Mouse (Mus musculus) neural tube, embryonic 14.5 days (tissue): ENCODE measurements around the gene Notch3. TPM values are rescaled to one million over a fixed set of nuclear protein-coding genes. Genes with fewer than 3 reads are reported as not detected.

Experiments used
- ATAC-seq: fragments of 200-750 bp; cut with Nextera tagmentation; 2 replicates; pipeline ENCODE4 v1.8.0; 2017; ENCODE audit warnings: low read depth, mild to moderate bottlenecking, moderate TSS enrichment, moderate library complexity
- H3K27ac ChIP-seq: fragments of 300-500 bp; sonication (generic); 2 replicates; pipeline ENCODE4 v1.5.1; 2014; ENCODE audit warnings: low read depth, mild to moderate bottlenecking, control low read depth, low read length, moderate library complexity, mixed read lengths
- H3K27me3 ChIP-seq: fragments of 300-500 bp; sonication (generic); 2 replicates; pipeline ENCODE4 v1.6.1; 2014; ENCODE audit warnings: low read length; ENCODE audit not compliant: control insufficient read depth, insufficient read depth
- H3K36me3 ChIP-seq: fragments of 300-500 bp; sonication (generic); 2 replicates; pipeline ENCODE4 v1.6.1; 2014; ENCODE audit warnings: low read length, mixed read lengths; ENCODE audit not compliant: control insufficient read depth, insufficient read depth
- H3K4me1 ChIP-seq: fragments of 300-500 bp; sonication (generic); 2 replicates; pipeline ENCODE4 v1.6.1; 2014; ENCODE audit warnings: low read length; ENCODE audit not compliant: control insufficient read depth, insufficient read depth
- H3K4me2 ChIP-seq: fragments of 300-500 bp; sonication (generic); 2 replicates; pipeline ENCODE4 v1.6.1; 2014; ENCODE audit warnings: mild to moderate bottlenecking, low read depth, low read length, control low read depth
- H3K4me3 ChIP-seq: fragments of 300-500 bp; sonication (generic); 2 replicates; pipeline ENCODE4 v1.5.1; 2014; ENCODE audit warnings: low read depth, low read length, control low read depth, mixed read lengths
- H3K9ac ChIP-seq: fragments of 300-500 bp; sonication (generic); replicated peaks from 2 replicates; pipeline ENCODE4 v1.6.1; 2014; ENCODE audit warnings: low read depth, mild to moderate bottlenecking, control low read depth, low read length, mixed read lengths
- H3K9me3 ChIP-seq: fragments of 300-500 bp; sonication (generic); 2 replicates; pipeline ENCODE4 v1.6.1; 2016; ENCODE audit warnings: low read length; ENCODE audit not compliant: control insufficient read depth
- WGBS: fragments of 180-500 bp; shearing (Covaris S2); extraction: QIAGEN DNeasy Blood & Tissue Kit; methylation state at CpG from one replicate; pipeline ENCODE4 v1.1.7; 2014; 5-methylcytosine and 5-hydroxymethylcytosine counted together
- polyA plus RNA-seq: library from polyadenylated mRNA; unstranded; fragments of >200 nt; fragmentation: Nextera tagmentation; extraction: Ambion mirVana; gene quantifications from 2 replicates; pipeline ENCODE4 v1.2.1, GENCODE M21; 2014

Notch3 gene
- polyA plus RNA-seq, 1 experiment from 2014 or later: 8.0 TPM

- no peaks in the 10 kb centered on the region for H3K9me3 ChIP-seq
- no peak overlapping the region for H3K4me2 ChIP-seq
- no peaks in the 10 kb centered on the region for H3K27me3 ChIP-seq
- no peak overlapping the region for H3K9ac ChIP-seq
- H3K36me3 ChIP-seq: peaks cover 70% of the 10 kb centered on the region
- H3K4me3 ChIP-seq: no peak overlapping the region
- no peaks in the 10 kb centered on the region for H3K4me1 ChIP-seq
- no peak overlapping the region for H3K27ac ChIP-seq
- ATAC-seq: no peak
- 91% methylated on average over 2 of the region's 2 CpGs for WGBS
Observed at GRCm38 (mm10) chr17:32199796-32200195, 33.1 kb upstream of the Notch3 start.

DNA sequence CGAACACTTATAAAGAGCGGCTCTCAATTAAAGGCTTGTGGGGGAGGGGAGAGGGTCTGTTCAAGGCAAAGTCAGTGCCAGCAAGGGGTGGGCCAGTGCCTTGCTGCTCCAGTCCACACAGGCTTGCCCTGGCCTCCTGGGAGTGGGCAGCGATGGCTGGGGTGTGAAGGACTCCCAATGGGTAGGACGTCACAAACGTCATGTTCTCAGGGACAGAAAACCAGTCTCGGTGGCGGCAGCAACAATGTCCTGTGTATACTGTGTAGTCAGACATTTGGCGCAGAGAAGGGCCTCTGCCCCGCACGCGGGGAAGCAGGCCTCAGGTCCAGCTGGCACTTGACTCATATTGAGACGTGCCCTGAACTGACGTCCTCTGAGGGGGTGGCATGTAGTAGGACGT lies 30.5 kb upstream of the Notch3 start:
- 82% methylated on average over 14 of the region's 14 CpGs for WGBS
- no peaks in the 10 kb centered on the region for H3K27me3 ChIP-seq
- no peak overlapping the region for H3K9ac ChIP-seq
- no peak overlapping the region for H3K27ac ChIP-seq
- no peaks in the 10 kb centered on the region for H3K4me1 ChIP-seq
- ATAC-seq: no peak
- peaks cover 54% of the 10 kb centered on the region for H3K36me3 ChIP-seq
- H3K4me3 ChIP-seq: no peak overlapping the region
- no peak overlapping the region for H3K4me2 ChIP-seq
- no peaks in the 10 kb centered on the region for H3K9me3 ChIP-seq

- Histone ChIP-seq H3K27ac (no peak overlapping the region), H3K4me3 (no peak overlapping the region), H3K27me3 (no peaks in the 10 kb centered on the region), H3K4me2 (no peak overlapping the region), H3K4me1 (no peaks in the 10 kb centered on the region), H3K9ac (no peak overlapping the region), H3K9me3 (no peaks in the 10 kb centered on the region), H3K36me3 (peaks cover 41% of the 10 kb centered on the region)
- WGBS: 96% methylated on average over 5 of the region's 5 CpGs
- ATAC-seq: no peak
Observed at GRCm38 (mm10) chr17:32195725-32196124, 29.1 kb upstream of the Notch3 start.

GRCm38 (mm10) chr17:32193010-32193409 lies 26.4 kb upstream of the Notch3 start:
- Histone ChIP-seq H3K27me3 (no peaks in the 10 kb centered on the region), H3K9ac (no peak overlapping the region), H3K4me3 (no peak overlapping the region), H3K9me3 (no peaks in the 10 kb centered on the region), H3K27ac (no peak overlapping the region), H3K4me2 (no peak overlapping the region), H3K4me1 (0 out of 2 replicates have a peak, but pooled peaks cover 7% of the 10 kb centered on the region), H3K36me3 (peaks cover 15% of the 10 kb centered on the region)
- 88% methylated on average over 5 of the region's 5 CpGs for WGBS
- no peak for ATAC-seq

DNA sequence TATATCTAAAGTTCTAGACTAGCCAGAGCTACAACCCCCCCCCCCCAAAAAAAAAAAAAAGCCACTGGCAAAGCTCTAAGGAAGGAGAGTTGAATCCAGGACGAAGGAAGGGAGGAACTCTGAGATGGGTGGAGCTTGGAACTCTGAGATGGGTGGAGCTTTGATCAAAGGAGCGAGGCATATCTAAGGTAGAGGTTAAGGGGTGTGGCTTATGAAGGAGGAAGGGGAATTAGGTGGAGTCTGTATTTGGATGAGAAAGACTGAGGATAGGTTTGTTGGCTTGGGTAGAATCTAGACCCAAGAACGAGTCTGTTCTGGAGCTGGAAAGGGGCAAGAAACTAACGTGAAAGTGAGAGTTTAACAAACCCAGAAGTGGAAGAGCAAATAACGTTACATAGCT lies 23.2 kb upstream of the Notch3 start:
- Histone ChIP-seq H3K36me3 (no peaks in the 10 kb centered on the region), H3K27me3 (no peaks in the 10 kb centered on the region), H3K4me2 (peak overlapping the region; percentile 84; the same call in 1 of the 2 replicates), H3K9me3 (no peaks in the 10 kb centered on the region), H3K27ac (no peak overlapping the region), H3K4me3 (no peak overlapping the region), H3K4me1 (0 out of 2 replicates have a peak, but pooled peaks cover 7% of the 10 kb centered on the region), H3K9ac (no peak overlapping the region)
- no peak for ATAC-seq
- 14% methylated on average over 5 of the region's 5 CpGs for WGBS

- Histone ChIP-seq H3K4me3 (peak within 1 kb of the TSS; percentile 33), H3K27me3 (no peaks in the 10 kb centered on the region), H3K9ac (peak within 1 kb of the TSS; percentile 42; the same call in 1 of the 2 replicates), H3K36me3 (no peaks in the 10 kb centered on the region), H3K9me3 (no peaks in the 10 kb centered on the region), H3K27ac (no peak within 1 kb of the TSS), H3K4me2 (peak within 1 kb of the TSS; percentile 84), H3K4me1 (0 out of 2 replicates have a peak, but pooled peaks cover 7% of the 10 kb centered on the region)
- ATAC-seq: peak; percentile 69; the same call in 1 of the 2 replicates
- 5% methylated on average over 42 of the region's 42 CpGs for WGBS
Observed at GRCm38 (mm10) chr17:32188863-32189636, 22.4 kb upstream of the Notch3 start, which contains the start of gene Ephx3. Gene Ephx3, minus strand, starts transcription at chr17:32189549.

- 24% methylated on average over 8 of the region's 8 CpGs for WGBS
- ATAC-seq: no peak
- no peaks in the 10 kb centered on the region for H3K9me3 ChIP-seq
- H3K4me1 ChIP-seq: no peaks in the 10 kb centered on the region
- H3K36me3 ChIP-seq: no peaks in the 10 kb centered on the region
- H3K4me3 ChIP-seq: no peak overlapping the region
- H3K27me3 ChIP-seq: no peaks in the 10 kb centered on the region
- H3K9ac ChIP-seq: no peak overlapping the region
- H3K27ac ChIP-seq: no peak overlapping the region
- H3K4me2 ChIP-seq: no peak overlapping the region
Observed at GRCm38 (mm10) chr17:32183017-32183416, 16.4 kb upstream of the Notch3 start.

DNA sequence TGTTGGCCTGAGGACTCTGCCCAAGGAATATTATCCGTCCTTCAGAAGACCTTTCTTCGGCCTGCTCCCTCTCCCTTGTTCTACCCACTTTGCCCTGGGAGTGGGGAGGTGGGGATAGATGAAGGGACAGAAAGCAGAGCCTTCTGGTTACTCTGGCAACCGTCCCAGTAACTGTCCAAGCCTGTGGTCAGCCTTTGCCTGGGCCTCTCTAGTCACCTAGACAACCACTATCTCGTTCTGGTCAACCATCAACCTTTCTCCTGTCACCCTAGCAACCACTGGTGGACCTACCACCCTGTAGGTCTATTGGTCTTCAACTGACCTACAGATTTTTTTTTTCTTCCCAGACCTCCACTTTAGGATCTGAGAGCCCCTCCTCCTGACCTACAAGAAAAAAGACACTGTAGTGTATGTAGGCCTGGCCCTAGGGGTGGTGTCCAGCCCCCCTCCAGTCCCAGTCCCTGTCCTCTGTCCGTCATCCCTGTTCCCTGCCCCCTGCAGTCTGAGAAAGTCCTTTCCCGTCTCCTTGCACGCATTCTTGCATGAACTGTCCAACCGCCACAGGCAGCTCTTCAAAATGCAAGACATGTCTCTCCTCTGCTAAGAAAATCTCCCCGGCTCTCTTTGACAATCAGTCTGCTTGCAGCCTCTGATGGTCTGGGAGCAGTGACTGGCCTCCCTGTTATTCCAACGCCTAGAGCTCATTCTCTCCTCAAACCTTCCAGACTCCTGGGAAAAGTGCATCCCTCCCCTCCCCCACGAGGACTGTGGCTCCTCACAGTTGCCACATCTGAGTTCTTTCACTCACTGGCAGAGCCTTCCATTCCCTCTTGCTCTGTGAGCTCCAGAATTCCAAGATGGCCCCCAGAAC lies 13.2 kb upstream of the Notch3 start:
- Histone ChIP-seq H3K9ac (no peak overlapping the region), H3K36me3 (no peaks in the 10 kb centered on the region), H3K4me1 (no peaks in the 10 kb centered on the region), H3K27ac (peak overlapping the region; percentile 67), H3K27me3 (no peaks in the 10 kb centered on the region), H3K9me3 (no peaks in the 10 kb centered on the region), H3K4me3 (no peak overlapping the region), H3K4me2 (no peak overlapping the region)
- WGBS: 25% methylated on average over 11 of the region's 11 CpGs
- peak; percentile 68 for ATAC-seq

DNA sequence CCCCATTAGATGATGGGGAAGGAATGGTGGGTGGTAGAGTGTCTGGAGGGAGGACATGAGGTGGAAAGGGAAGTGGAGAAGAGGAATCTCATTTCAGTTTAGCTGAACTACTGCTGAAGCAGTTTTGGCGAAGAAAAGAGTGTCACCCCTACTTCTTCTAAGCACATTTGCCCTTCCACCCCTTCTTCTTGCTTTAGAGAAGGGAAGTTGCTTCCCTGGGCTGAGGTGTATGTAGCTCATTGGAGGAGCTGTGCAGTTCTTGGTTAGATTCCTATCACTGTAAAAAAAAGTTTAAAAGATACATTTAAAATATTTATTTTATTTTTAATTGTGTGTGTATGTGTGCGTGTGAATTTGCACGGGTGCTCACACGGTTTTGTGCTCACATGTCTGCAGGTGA lies 10.3 kb upstream of the Notch3 start:
- H3K9me3 ChIP-seq: no peaks in the 10 kb centered on the region
- no peaks in the 10 kb centered on the region for H3K27me3 ChIP-seq
- ATAC-seq: no peak
- no peak overlapping the region for H3K4me3 ChIP-seq
- no peaks in the 10 kb centered on the region for H3K36me3 ChIP-seq
- H3K4me2 ChIP-seq: no peak overlapping the region
- no peaks in the 10 kb centered on the region for H3K4me1 ChIP-seq
- no peak overlapping the region for H3K27ac ChIP-seq
- 94% methylated on average over 4 of the region's 4 CpGs for WGBS
- H3K9ac ChIP-seq: no peak overlapping the region
